ENCODE assay signal across 8 mouse cellular contexts in genomic region chr6:39557723-39558261, GRCm38 (mm10). TPM values are rescaled to one million over a fixed set of nuclear protein-coding genes. Genes with fewer than 3 reads are reported as not detected.
A peak's percentile ranks its signal among the peaks of the same experiment; 100 is the strongest.
DNase-seq lines count a peak whose midpoint lies in the region; ATAC-seq and TF ChIP-seq lines count a peak whose summit lies in the region.

Gene Dennd2a (minus strand): TSS chr6:39557867.

- CTCF ChIA-PET in Patski (lab: Charles Lee) = interaction anchor here (1.2 to 1.7 kb wide), 3 partner anchors 11 to 79 kb away, joined by 3 to 5 read pairs (median 5); no protein-coding TSS in a partner anchor

- H3K36me3 ChIP-seq in liver, postnatal 0 days (replicated peaks; ENCODE audit: insufficient read depth, low read length) = no peaks in the 10 kb centered on the region

- peak within 1 kb of the TSS; percentile 62 for H3K4me3 ChIP-seq in liver, postnatal 0 days (ENCODE audit: low read depth, low read length)

- no peak for TF ChIP-seq CTCF in Patski (IDR thresholded peaks at IDR 0.05)
- no peak for TF ChIP-seq CTCF in liver, postnatal 0 days (IDR thresholded peaks at IDR 0.05; ENCODE audit: low read depth)

- peaks cover 4% of the 10 kb centered on the region; the same call in 1 of the 2 replicates for H3K4me1 ChIP-seq in liver, postnatal 0 days (ENCODE audit: insufficient read depth)

- ATAC-seq in Patski = peak; percentile 73
- ATAC-seq in frontal cortex, adult (ENCODE audit: low TSS enrichment) = peak; percentile 82
- ATAC-seq in liver, postnatal 0 days = peak; percentile 53

- H3K4me2 ChIP-seq in liver, postnatal 0 days (ENCODE audit: low read depth, low read length) = peak within 1 kb of the TSS; percentile 84

- POLR2A ChIA-PET in Patski (lab: Charles Lee) = interaction anchor here (0.5 to 1.6 kb wide), 5 partner anchors 20 to 154 kb away, joined by 3 to 7 read pairs (median 3); no protein-coding TSS in a partner anchor

- TF ChIP-seq EP300 in liver, postnatal 0 days (IDR thresholded peaks at IDR 0.05; ENCODE audit: low read depth) = no peak

- H3K9ac ChIP-seq in liver, postnatal 0 days (replicated peaks) = peak within 1 kb of the TSS; percentile 61

- in situ Hi-C loops in Patski (cut with MboI; ENCODE audit: low pct_unique_long_range_greater_than_20kb) = no loop called here

- peak within 1 kb of the TSS; percentile 34 for H3K27ac ChIP-seq in liver, postnatal 0 days (ENCODE audit: low read depth)

- 3% methylated on average over 40 of the region's 50 CpGs for WGBS in liver, postnatal 0 days (ENCODE audit: insufficient replicate concordance)

- no peaks in the 10 kb centered on the region for H3K9me3 ChIP-seq in liver, postnatal 0 days (ENCODE audit: low read length)

- H3K27me3 ChIP-seq in Patski = no peaks in the 10 kb centered on the region
- peaks cover 29% of the 10 kb centered on the region for H3K27me3 ChIP-seq in liver, postnatal 0 days (ENCODE audit: insufficient read depth, low read length)

- DNase-seq in Patski (ENCODE audit: low read depth, low spot score) = no peak
- DNase-seq in cerebellum, adult 8-10 months = peak; percentile 58
- peak; percentile 75 for DNase-seq in heart, postnatal 25 days (ENCODE audit: low spot score)
- peak; percentile 80 to 84 for DNase-seq in layer of hippocampus, adult 8-10 months (ENCODE audit: low spot score in 2 of 2)
- peak; percentile 49 for DNase-seq in liver, postnatal 0 days
- DNase-seq in ovary, postnatal 10 days (ENCODE audit: low spot score) = peak; percentile 78
- peak; percentile 40 to 66 for DNase-seq in urinary bladder, postnatal 36 days (ENCODE audit: low spot score in 2 of 2)

- intact Hi-C loops in heart, postnatal 25 days (cut with DNase I) = loop anchor here (1.0 to 2.0 kb wide), 2 partner anchors 12 to 15 kb away; no protein-coding TSS in a partner anchor

RNA-seq across cellular contexts. Expression of gene Dennd2a, which starts in this region (rescaled TPM):
- polyA plus RNA-seq in Patski (2021) = 52.7 TPM
- 1 to 10 TPM; 7.6 to 9.9 TPM for total RNA-seq in heart, postnatal 25 days (2021)
- total RNA-seq in layer of hippocampus, adult 8-10 months (2022) = 10 to 100 TPM; 31.0 to 41.5 (median 36.2) TPM
- polyA plus RNA-seq in liver, postnatal 0 days (2015; fragmentation: Nextera tagmentation; extraction: Ambion mirVana) = 1.6 TPM in 2 replicates

Comparison
In these comparisons a context has a peak if more than half of its experiments do, and no peak if none do; other contexts are left out.
1. RNA of gene Dennd2a (polyA plus RNA-seq): 52.7 TPM in Patski (single experiment); 1.6 TPM in liver, postnatal 0 days; every median in the first group is over 10 times any median in the second.
2. Peak in every context shown above with its lines, with median percentiles within 50 percentile points of each other: ATAC-seq.